Mouse (Mus musculus) B cell, adult 67 days (primary cell): ENCODE data around the gene Ube2v1. TPM values are rescaled to one million over a fixed set of nuclear protein-coding genes. Genes with fewer than 3 reads are reported as not detected.

Experiments
- total RNA-seq, 2 experiments: library from RNA; stranded (reverse); gene quantifications; 4 replicates each; pipeline ENCODE4 v1.2.4; 2023

Ube2v1 gene
- total RNA-seq, result 100 to 1,000 TPM; 142 to 171 TPM

DNA sequence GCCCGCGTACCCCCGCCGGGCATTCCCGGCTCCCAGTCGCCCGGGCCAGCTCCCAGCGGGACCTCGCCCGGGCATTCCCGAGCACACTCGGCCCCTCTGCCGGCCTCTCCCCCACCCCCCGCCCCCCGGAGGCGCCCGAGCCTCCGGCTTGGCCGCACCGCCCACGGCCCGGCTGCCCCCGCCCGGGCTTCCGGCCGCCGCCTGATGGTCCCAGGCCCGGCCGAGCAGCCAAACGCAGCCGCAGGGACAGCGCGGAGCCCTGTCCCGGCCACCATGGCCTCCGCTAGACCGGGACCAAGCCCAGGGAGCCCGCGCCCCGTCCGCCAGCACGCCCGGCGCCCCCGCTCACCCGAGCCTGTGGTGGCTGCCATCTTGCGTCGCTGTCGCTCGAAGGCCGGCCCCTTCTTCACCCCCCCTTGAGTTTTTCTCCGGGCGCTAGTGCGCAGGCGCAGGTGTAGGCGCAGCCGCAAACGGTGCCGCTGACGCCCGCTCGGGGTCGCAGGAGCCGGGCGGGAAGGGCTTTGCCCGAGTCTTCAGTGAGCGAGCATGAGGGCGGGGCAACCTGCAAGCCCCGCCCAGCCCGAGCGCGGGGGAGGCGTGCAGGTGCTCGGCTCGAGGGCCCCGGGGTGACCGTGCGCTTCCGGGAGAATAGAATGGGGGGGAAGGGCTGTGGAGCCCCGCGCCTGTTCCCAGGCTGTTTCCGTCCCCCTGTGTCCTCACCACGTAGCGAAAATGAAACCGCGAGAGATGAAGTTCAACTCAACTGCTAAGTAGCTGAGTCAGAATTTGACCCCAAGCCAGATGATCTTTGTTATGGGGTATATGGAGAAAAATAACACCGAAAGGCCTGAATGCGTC lies at the start of gene Ube2v1:
Ube2v1 (minus strand) TSS at position 505 of the 858 bp plus-strand sequence.

DNA sequence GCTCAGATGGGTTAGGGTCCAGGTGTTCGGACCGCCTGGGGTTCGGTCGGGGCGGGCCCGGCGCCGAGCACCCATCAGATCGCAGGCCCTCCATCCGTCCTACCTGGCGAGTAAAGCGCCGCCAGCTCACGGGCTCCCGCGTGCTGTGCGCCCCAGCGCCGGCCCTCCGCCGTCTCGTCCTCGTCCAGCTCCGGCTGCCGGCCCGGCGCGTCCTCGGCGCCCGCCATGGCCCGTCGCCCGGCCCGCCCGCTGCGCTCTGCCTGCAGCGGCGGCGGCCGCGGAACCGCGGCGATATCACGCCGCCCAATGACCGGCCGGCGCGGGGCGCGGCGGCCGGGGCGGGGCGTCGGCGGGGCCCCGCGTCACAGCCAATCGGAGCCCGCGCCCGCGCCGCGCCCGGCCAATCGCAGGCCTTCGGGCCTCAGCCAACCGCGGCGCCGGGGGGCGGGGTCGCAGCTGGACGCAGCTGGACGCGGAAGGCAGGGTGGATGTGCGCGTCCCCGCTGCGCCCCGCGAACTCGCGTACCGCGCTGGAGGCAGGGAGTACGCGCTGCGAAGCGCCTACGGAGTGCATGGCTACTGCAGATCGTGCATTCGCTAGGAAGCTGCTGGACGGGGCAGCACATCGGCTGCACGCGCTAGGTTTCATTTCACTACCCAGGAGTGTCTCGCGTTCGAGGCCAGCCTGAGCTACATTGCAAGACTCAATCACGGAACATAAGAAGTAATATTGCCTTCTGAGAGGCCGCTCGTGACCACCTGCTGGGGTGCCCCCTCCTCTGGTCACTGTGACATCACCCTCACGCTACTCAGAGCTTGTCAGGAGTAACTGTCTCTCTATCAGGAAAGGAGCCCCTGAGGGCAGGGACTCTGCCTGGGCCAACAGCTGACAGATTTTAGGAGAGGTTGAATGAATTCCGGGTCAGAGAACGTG lies 29.6 kb upstream of the Ube2v1 start, which contains the start of gene Gm20431:
Gm20431 (minus strand) TSS at position 227 of the 934 bp plus-strand sequence.

Other genes with a start within 250 kb of the Ube2v1 start
- 100 to 1,000 TPM in 1 of 2 experiments, 10 to 100 TPM in 1; 77.9 to 129 TPM for gene Slc9a8, start 210.4 kb downstream of the Ube2v1 start, total RNA-seq
- 100 to 1,000 TPM in 1 of 2 experiments, 10 to 100 TPM in 1; 95.3 to 108 TPM for gene Rnf114, start 139.4 kb downstream of the Ube2v1 start, total RNA-seq
- gene Spata2, start 139.2 kb downstream of the Ube2v1 start, total RNA-seq, result 10 to 100 TPM; 49.3 to 50.0 TPM
- gene Snai1, start 93.9 kb downstream of the Ube2v1 start, total RNA-seq, result 1 to 10 TPM; 3.0 to 3.5 TPM
- gene Gm20431, start 29.4 kb upstream of the Ube2v1 start, total RNA-seq, result 10 to 100 TPM; 14.7 to 31.3 TPM
- gene Cebpb, start 56.8 kb upstream of the Ube2v1 start, total RNA-seq, result 10 to 100 TPM; 49.2 to 67.6 TPM
- 10 to 100 TPM; 77.1 to 78.8 TPM for gene Tmem189, start 57.7 kb upstream of the Ube2v1 start, total RNA-seq